Mouse (Mus musculus) ovary, adult 10 weeks (tissue): ENCODE results near the gene Olfr98. TPM values are rescaled to one million over a fixed set of nuclear protein-coding genes. Genes with fewer than 3 reads are reported as not detected.

Experiments used
- polyA plus RNA-seq: library from polyadenylated mRNA; stranded (reverse); fragments of 350-450 nt; fragmentation: Illumina TruSeq; extraction: RNeasy Lipid Tissue Mini Kit (QIAGEN cat#74804); gene quantifications from one replicate; pipeline ENCODE4 v1.2.3, GENCODE M21; 2014

Olfr98 gene
- polyA plus RNA-seq, result not detected

GRCm38 (mm10) chr17:37263626-37264025, at the start of gene Olfr98:
Gene Olfr98, minus strand, starts transcription at chr17:37263749.

GRCm38 (mm10) chr17:37304213-37304612, 40.7 kb upstream of the Olfr98 start, which contains the start of gene Olfr101:
Gene Olfr101, minus strand, starts transcription at chr17:37304313.

GRCm38 (mm10) chr17:37283360-37283759, 19.8 kb upstream of the Olfr98 start, which contains the start of gene Olfr99:
Gene Olfr99, minus strand, starts transcription at chr17:37283460.

GRCm38 (mm10) chr17:37270058-37270701, 6.6 kb upstream of the Olfr98 start, which contains the start of gene H2-M3:
Gene H2-M3, plus strand, starts transcription at chr17:37270220.

GRCm38 (mm10) chr17:37237230-37237629, 26.3 kb downstream of the Olfr98 start, which contains the start of gene Olfr97:
Gene Olfr97, minus strand, starts transcription at chr17:37237330.

GRCm38 (mm10) chr17:37219846-37220245, 43.7 kb downstream of the Olfr98 start, which contains the start of gene Olfr96:
Gene Olfr96, plus strand, starts transcription at chr17:37220146.

GRCm38 (mm10) chr17:37213018-37213417, 50.5 kb downstream of the Olfr98 start, which contains the start of gene Olfr95:
Gene Olfr95, minus strand, starts transcription at chr17:37213118.

Other genes starting within 250 kb of the Olfr98 start
- gene Mog, start 240.4 kb downstream of the Olfr98 start, polyA plus RNA-seq, result not detected
- gene Gabbr1, start 217.8 kb downstream of the Olfr98 start, polyA plus RNA-seq, result 33.8 TPM
- not detected for gene Olfr90, start 175.2 kb downstream of the Olfr98 start, polyA plus RNA-seq
- not detected for gene Olfr91, start 165.5 kb downstream of the Olfr98 start, polyA plus RNA-seq
- not detected for gene Olfr92, start 143.7 kb downstream of the Olfr98 start, polyA plus RNA-seq
- not detected for gene Olfr93, start 102.3 kb downstream of the Olfr98 start, polyA plus RNA-seq
- gene Ubd, start 69.9 kb downstream of the Olfr98 start, polyA plus RNA-seq, result not detected
- not detected for gene Olfr94, start 62.8 kb downstream of the Olfr98 start, polyA plus RNA-seq
- gene Olfr95, start 50.6 kb downstream of the Olfr98 start, polyA plus RNA-seq, result not detected
- not detected for gene Olfr96, start 43.6 kb downstream of the Olfr98 start, polyA plus RNA-seq
- gene Olfr97, start 26.4 kb downstream of the Olfr98 start, polyA plus RNA-seq, result not detected
- gene H2-M3, start 6.5 kb upstream of the Olfr98 start, polyA plus RNA-seq, result 3.9 TPM
- not detected for gene Olfr99, start 19.7 kb upstream of the Olfr98 start, polyA plus RNA-seq
- not detected for gene Olfr101, start 40.6 kb upstream of the Olfr98 start, polyA plus RNA-seq
- gene Olfr102, start 53.3 kb upstream of the Olfr98 start, polyA plus RNA-seq, result not detected
- gene Olfr103, start 75.9 kb upstream of the Olfr98 start, polyA plus RNA-seq, result not detected
- gene Olfr104-ps, start 95.8 kb upstream of the Olfr98 start, polyA plus RNA-seq, result not detected
- gene Olfr105-ps, start 115.3 kb upstream of the Olfr98 start, polyA plus RNA-seq, result not detected
- gene Olfr106-ps, start 126.6 kb upstream of the Olfr98 start, polyA plus RNA-seq, result not detected
- not detected for gene Olfr107, start 135.5 kb upstream of the Olfr98 start, polyA plus RNA-seq
- gene Olfr108, start 181.7 kb upstream of the Olfr98 start, polyA plus RNA-seq, result not detected
- gene Olfr109, start 195.2 kb upstream of the Olfr98 start, polyA plus RNA-seq, result not detected
- gene H2-M2, start 219.8 kb upstream of the Olfr98 start, polyA plus RNA-seq, result 1.7 TPM
- not detected for gene Olfr110, start 228.7 kb upstream of the Olfr98 start, polyA plus RNA-seq
- gene Olfr111, start 244.3 kb upstream of the Olfr98 start, polyA plus RNA-seq, result 0.34 TPM